Mouse (Mus musculus): ENCODE results near the gene Aff4.
"Not testable (repeated sequence)": the region's sequence is repeated elsewhere in the genome, so short reads cannot be mapped to it uniquely, and the experiment has no call there.

Gene Aff4

GRCm38 (mm10) chr11:53336924-53337323, 13.7 kb upstream of the Aff4 start:
- in situ Hi-C loops (cut with MboI; ENCODE audit: low sequenced_read_pairs) = no loop called here

- in situ Hi-C loops (cut with MboI; ENCODE audit: low sequenced_read_pairs) = no loop called here
Measured at GRCm38 (mm10) chr11:53337684-53338083, 12.9 kb upstream of the Aff4 start.

DNA sequence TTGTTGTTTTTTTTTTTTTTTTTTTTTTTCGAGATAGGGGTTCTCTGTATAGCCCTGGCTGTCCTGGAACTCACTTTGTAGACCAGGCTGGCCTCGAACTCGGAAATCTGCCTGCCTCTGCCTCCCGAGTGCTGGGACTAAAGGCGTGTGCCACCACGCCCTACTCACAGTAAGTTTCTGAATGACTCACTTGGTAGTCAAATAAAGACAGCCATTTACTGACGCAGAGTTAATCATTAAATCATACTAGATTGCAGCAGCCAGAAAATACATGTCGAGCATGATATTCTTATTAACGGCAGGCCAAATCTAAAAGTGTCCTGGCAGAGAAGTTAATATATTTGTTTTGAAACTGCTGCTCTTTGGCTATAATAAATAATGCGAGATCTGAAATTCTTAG, 9.6 kb upstream of the Aff4 start:
- in situ Hi-C loops (cut with MboI; ENCODE audit: low sequenced_read_pairs) = not testable (repeated sequence)

DNA sequence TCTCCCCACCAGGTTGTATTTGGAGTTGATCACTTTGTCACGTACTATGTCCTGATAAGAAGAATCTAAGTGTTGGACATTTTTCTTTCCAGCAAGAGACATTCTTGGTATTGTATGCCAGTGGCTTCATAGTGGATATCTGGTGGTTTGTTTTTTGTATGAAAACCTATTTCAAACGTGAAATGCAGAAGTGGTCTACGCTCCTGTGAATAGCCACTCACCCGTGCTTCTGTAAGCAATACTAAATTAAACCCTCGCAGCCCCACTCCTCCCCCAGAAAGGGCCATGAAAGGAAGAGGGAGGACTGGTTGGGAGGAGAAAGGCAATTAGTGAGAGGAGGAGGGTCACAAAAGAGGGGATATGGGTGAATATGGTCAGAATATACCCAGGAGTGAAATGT, 7.9 kb upstream of the Aff4 start:
- in situ Hi-C loops (cut with MboI; ENCODE audit: low sequenced_read_pairs) = no loop called here

DNA sequence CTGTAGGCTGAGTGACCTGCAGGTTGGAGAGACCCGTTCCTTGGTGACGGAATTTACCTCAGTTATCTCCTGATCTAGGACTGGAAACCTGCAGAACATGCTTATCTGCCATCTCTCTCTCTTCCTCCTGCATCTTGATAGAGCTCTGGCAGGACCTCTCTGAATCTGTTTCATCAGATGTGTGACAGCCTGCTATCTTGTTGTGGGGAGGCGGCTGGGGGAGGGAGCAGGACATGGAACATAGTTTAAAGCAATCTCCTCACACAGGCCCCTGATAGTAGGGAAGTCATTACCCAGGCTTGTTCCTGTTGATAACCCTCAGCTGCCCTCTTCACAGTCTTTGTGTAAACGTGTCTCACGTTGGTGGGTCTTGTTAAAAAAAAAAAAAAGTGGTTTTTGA, 5.3 kb upstream of the Aff4 start:
- in situ Hi-C loops (cut with MboI; ENCODE audit: low sequenced_read_pairs) = no loop called here

DNA sequence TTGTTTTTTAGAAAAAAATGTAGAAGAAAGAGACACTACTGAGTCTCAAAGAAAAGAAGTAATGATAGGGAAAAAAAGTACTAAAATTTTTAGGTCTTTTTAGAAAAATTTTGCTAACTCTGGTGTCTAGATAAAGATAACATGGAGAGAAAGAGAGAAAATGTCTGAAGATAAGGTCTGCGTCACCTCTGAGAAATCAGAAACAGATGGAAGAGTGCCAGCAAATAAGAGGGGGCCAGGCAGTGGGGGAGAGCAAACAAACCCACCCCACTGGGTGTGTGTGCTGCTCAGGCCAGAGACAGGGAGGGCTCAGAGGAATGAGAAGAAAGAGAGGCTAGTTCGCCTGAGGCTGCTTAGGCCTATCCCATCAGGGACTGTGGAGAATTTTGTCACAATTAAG, 4.9 kb upstream of the Aff4 start:
- in situ Hi-C loops (cut with MboI; ENCODE audit: low sequenced_read_pairs) = no loop called here

GRCm38 (mm10) chr11:53351224-53351942, 750 bp downstream of the Aff4 start:
- in situ Hi-C loops (cut with MboI; ENCODE audit: low sequenced_read_pairs) = no loop called here

DNA sequence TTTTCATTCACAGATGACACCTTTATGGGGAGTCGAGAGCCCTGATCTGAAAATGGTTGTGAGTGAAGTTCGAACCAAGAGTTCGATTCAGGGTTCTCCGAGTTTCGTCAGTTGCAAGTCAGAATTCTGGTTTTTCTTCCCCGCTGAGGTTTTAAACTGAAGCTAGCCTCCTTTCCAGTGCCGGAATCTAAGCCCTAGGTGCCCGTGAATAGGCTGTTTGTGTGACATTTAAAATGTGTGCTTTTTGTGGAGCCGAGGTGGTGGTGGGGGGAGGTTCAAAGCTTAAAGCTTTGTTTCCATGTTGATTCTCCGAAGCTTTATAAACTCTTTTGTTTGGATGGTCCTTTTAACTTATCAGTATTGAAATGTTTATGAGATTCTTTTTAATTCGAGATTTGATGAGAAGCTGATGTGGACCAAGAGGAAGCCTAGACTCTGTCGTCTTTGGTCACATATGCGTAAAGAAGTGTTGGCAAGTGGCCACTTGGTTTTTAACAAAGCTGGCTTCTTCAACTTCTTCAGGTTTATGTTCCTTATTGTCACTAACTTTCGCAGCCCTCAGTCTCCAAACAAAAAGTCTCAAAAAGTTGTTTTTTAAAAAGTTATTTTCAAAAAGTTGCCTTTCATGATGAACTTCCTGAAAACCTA, 1.4 kb downstream of the Aff4 start:
- in situ Hi-C loops (cut with MboI; ENCODE audit: low sequenced_read_pairs) = no loop called here

- in situ Hi-C loops (cut with MboI; ENCODE audit: low sequenced_read_pairs) = no loop called here
Measured at GRCm38 (mm10) chr11:53358504-53359155, 8.0 kb downstream of the Aff4 start.

DNA sequence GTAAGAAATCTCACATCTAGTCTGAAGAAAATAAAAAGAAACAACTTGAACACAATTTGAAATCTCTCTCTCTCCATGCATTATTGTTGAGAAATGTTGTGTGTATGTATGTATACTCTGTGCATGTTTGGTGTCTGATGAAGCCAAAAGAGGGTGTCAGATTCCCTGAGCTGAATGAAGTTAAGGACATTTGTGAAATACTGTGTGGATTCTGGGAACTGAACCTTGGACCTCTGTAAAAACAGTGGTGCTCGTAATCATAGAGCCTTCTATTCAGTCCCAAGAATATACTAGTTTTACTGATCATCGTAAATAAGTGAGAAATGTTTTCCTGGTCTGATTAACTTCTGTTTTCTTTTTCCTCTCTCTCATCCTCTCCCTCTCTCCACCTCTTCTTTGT, 16.4 kb downstream of the Aff4 start:
- in situ Hi-C loops (cut with MboI; ENCODE audit: low sequenced_read_pairs) = no loop called here

DNA sequence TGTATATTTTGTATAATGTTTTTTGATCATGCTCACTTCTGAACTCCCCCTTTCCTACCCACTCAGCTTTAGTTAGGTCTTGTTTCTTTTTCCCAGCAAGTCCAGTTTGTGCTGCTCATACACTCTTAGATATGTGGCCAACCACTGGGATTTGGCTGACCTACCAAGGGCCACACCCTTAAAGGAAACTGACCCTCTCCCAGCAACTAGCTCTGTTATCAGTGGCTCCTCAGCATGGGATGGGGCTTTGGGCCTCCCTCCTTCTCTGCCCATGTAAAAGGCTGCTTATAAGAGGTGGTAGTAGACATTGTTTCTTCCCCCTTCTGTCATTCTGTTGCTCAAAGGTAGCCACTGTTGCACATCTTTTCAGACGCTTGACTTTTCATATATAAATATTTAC, 28.3 kb downstream of the Aff4 start:
- in situ Hi-C loops (cut with MboI; ENCODE audit: low sequenced_read_pairs) = no loop called here

GRCm38 (mm10) chr11:53383758-53384428, 33.3 kb downstream of the Aff4 start:
- in situ Hi-C loops (cut with MboI; ENCODE audit: low sequenced_read_pairs) = no loop called here

- in situ Hi-C loops (cut with MboI; ENCODE audit: low sequenced_read_pairs) = no loop called here
Measured at GRCm38 (mm10) chr11:53393856-53394255, 43.2 kb downstream of the Aff4 start.

GRCm38 (mm10) chr11:53403638-53404037, 53.0 kb downstream of the Aff4 start:
- in situ Hi-C loops (cut with MboI; ENCODE audit: low sequenced_read_pairs) = no loop called here

- in situ Hi-C loops (cut with MboI; ENCODE audit: low sequenced_read_pairs) = no loop called here
Measured at GRCm38 (mm10) chr11:53411738-53412137, 61.1 kb downstream of the Aff4 start.

DNA sequence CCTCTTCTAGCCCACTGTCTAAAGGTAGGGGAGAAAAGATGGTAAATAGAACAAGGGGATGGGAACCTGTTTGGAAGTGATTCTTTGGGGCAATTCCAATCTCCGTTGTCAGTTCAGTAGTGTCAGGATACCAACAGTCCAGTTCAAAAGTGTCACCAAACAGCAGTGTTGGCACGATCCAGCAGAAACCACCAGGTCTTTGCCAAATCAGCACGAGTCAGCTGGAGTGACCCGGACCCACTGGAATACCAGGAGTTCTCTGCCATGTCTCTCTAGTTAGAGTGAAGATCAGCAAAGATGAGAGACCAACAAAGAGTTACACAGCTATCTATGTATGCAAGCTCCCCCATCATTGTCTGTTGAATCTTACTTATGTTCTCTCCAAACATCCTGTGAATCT, 63.2 kb downstream of the Aff4 start:
- in situ Hi-C loops (cut with MboI; ENCODE audit: low sequenced_read_pairs) = no loop called here

- in situ Hi-C loops (cut with MboI; ENCODE audit: low sequenced_read_pairs) = no loop called here
Measured at GRCm38 (mm10) chr11:53418048-53418447, 67.4 kb downstream of the Aff4 start.

DNA sequence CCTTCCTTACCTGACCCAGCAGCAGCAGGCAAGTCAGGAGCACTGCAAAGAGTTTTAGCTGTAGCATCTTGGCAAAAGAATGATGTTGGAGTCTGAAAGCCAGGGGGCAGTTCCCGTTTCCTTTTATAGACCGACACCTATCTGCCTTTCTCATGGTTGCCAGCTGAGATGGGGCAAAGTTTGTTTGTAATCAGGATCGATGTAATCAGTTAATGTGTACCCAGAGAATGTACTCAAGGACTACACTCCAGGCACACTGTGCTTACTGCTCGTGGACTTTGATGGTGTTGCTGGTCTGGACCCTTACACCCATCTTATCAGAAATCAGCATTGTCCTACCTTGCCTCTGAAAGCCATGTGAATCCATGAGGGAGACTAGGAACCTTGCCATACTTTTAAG, 72.4 kb downstream of the Aff4 start, which contains the start of gene Leap2:
Gene Leap2 (minus strand): TSS at position 135 of the 400 bp plus-strand sequence.
- in situ Hi-C loops (cut with MboI; ENCODE audit: low sequenced_read_pairs) = no loop called here

- in situ Hi-C loops (cut with MboI; ENCODE audit: low sequenced_read_pairs) = no loop called here
Measured at GRCm38 (mm10) chr11:53424826-53425225, 74.2 kb downstream of the Aff4 start.

DNA sequence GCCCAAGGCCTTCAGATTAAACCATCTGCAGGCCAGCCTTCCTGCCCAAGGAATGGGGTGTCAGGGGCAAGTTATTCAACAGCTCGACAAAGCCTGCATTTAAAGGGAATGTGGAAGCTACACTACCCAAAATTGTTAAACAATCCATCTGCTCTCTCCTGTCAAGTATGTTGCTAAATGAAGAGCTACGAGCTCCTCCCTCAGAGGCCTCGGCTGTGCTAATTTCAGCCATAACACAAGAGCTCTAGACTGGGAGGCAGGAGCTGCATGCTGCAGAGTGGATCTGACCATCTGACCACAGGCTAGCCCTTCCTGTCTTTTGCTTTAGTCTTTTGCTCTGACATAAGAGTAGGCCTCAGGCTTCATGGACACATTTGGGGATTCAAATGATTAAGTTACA, 74.6 kb downstream of the Aff4 start:
- in situ Hi-C loops (cut with MboI; ENCODE audit: low sequenced_read_pairs) = no loop called here

DNA sequence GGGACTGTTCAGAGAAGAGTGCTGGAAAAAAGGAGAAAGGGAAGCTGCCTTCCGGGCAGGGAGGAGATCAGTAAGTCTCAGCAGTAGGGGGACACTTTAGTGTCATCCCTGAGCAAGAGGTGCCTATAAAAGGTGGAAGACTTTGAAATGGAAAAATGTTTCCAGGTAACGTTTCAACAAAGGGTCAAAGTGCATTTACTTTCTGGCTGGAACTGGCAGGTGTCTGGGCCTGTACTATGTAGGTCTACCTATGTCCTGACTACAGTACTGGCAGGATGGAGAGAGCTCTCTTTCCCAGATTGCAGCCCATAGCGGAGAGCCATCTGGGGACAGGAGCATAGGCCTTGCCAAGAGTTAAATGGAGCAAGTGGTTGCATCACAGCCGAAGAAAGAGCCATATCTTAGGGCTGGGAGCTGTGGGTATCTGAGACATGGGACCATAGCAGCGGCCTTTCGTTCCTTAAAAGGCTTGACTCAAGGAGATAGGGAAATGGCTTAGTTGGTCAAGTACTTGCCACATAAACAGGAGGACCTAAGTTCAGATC, 75.2 kb downstream of the Aff4 start:
- in situ Hi-C loops (cut with MboI; ENCODE audit: low sequenced_read_pairs) = no loop called here

All from CH12F3 (cell line).